In genomic region chr7:49601191-49601975, GRCm38 (mm10) we compare ENCODE assay signal across 9 mouse cellular contexts. TPM values are rescaled to one million over a fixed set of nuclear protein-coding genes. Genes with fewer than 3 reads are reported as not detected.
DNase-seq lines count a peak whose midpoint lies in the region; ATAC-seq lines count a peak whose summit lies in the region.
"Had no signal": no experiment of that assay in that cellular context is flagged by ENCODE, and none has a peak within 500 bp of the region (broad histone marks: within the 10 kb centered on the region; RNA-seq: fewer than 3 reads in every experiment).

No protein-coding gene starts in this region.

- ATAC-seq in heart, embryonic 13.5 days (ENCODE audit: extremely low read depth, insufficient number of reproducible peaks, low FRiP score, low TSS enrichment), result no peak
- peak; percentile 51; the same call in 1 of the 2 replicates for ATAC-seq in neural tube, embryonic 15.5 days (ENCODE audit: low FRiP score)

- 0 out of 2 replicates have a peak overlapping the region, but pooled peaks have one; percentile 4 for H3K27ac ChIP-seq in heart, embryonic 13.5 days (replicated peaks)
- H3K27ac ChIP-seq in neural tube, embryonic 15.5 days (replicated peaks), result no peak overlapping the region

- no peaks in the 10 kb centered on the region for H3K9me3 ChIP-seq in heart, embryonic 13.5 days
- no peaks in the 10 kb centered on the region for H3K9me3 ChIP-seq in neural tube, embryonic 15.5 days (replicated peaks)

- no peak overlapping the region for H3K4me2 ChIP-seq in heart, embryonic 13.5 days
- H3K4me2 ChIP-seq in neural tube, embryonic 15.5 days, result no peak overlapping the region

- no peak overlapping the region for H3K4me3 ChIP-seq in heart, embryonic 13.5 days
- H3K4me3 ChIP-seq in neural tube, embryonic 15.5 days (replicated peaks), result no peak overlapping the region

- peaks cover 29% of the 10 kb centered on the region for H3K4me1 ChIP-seq in heart, embryonic 13.5 days
- H3K4me1 ChIP-seq in neural tube, embryonic 15.5 days, result no peaks in the 10 kb centered on the region

- 45% methylated on average over 13 of the region's 13 CpGs for WGBS in heart, embryonic 13.5 days
- WGBS in neural tube, embryonic 15.5 days, result 56% methylated on average over 13 of the region's 13 CpGs

- peak; percentile 72 to 76 for DNase-seq in B cell, adult 2 months
- peak; percentile 51 to 57 for DNase-seq in adrenal gland, adult 18-20 months (ENCODE audit: low spot score in 2 of 2)
- peak; percentile 84 for DNase-seq in embryo, embryonic 11 days
- peak; percentile 73 to 82 for DNase-seq in kidney, postnatal 25 days
- DNase-seq in lung, adult 18-20 months, result peak; percentile 50 to 68
- DNase-seq in testis, postnatal 14 days (ENCODE audit: low spot score), result peak; percentile 42

- no peaks in the 10 kb centered on the region for H3K27me3 ChIP-seq in heart, embryonic 13.5 days (replicated peaks)
- H3K27me3 ChIP-seq in neural tube, embryonic 15.5 days (replicated peaks), result no peaks in the 10 kb centered on the region

- H3K36me3 ChIP-seq in heart, embryonic 13.5 days, result peaks cover 99% of the 10 kb centered on the region
- peaks cover 50% of the 10 kb centered on the region for H3K36me3 ChIP-seq in neural tube, embryonic 15.5 days

- no peak overlapping the region for H3K9ac ChIP-seq in heart, embryonic 13.5 days
- no peak overlapping the region for H3K9ac ChIP-seq in neural tube, embryonic 15.5 days (replicated peaks)

RNA-seq across cellular contexts. Expression of gene Dbx1, which starts 35.3 kb away (rescaled TPM):
- not detected for total RNA-seq in adrenal gland, adult 18-20 months (2021)
- polyA plus RNA-seq in heart, embryonic 13.5 days (2015; fragmentation: Nextera tagmentation; extraction: Ambion mirVana), result not detected in 2 replicates
- 1.4 and 1.6 TPM in 2 replicates for polyA plus RNA-seq in neural tube, embryonic 15.5 days (2015; fragmentation: Nextera tagmentation; extraction: Ambion mirVana)
- total RNA-seq: gastrocnemius, adult 8-10 months had no signal
